Mouse (Mus musculus): ENCODE measurements around the gene Matk. TPM values are rescaled to one million over a fixed set of nuclear protein-coding genes. Genes with fewer than 3 reads are reported as not detected.

The Matk gene
- total RNA-seq, 1 experiment from 2014 or later: 27.9 TPM

GRCm38 (mm10) chr10:81306837-81307682 is 54.3 kb downstream of the Matk start:
- ATAC-seq (replicated peaks in 1 of 2; ENCODE audit: insufficient read depth in 1 of 2, low FRiP score in 2 of 2, low TSS enrichment in 1 of 2, low read depth in 1 of 2, poor library complexity in 2 of 2, severe bottlenecking in 2 of 2): no peak

GRCm38 (mm10) chr10:81309571-81309970 is 56.8 kb downstream of the Matk start:
- ATAC-seq (replicated peaks in 1 of 2; ENCODE audit: insufficient read depth in 1 of 2, low FRiP score in 2 of 2, low TSS enrichment in 1 of 2, low read depth in 1 of 2, poor library complexity in 2 of 2, severe bottlenecking in 2 of 2): no peak

Other genes with a start within 250 kb of the Matk start
- gene Gng7, start 238.0 kb upstream of the Matk start, total RNA-seq (2017): 0.50 and 0.75 TPM in 2 replicates
- gene Diras1, start 227.3 kb upstream of the Matk start, total RNA-seq (2017): not detected in 2 replicates
- gene Slc39a3, start 215.5 kb upstream of the Matk start, total RNA-seq (2017): 6.9 and 7.2 TPM in 2 replicates
- gene Sgta, start 192.8 kb upstream of the Matk start, total RNA-seq (2017): 34.3 and 39.1 TPM in 2 replicates
- 22.6 and 24.8 TPM in 2 replicates for gene Thop1, start 182.9 kb upstream of the Matk start, total RNA-seq (2017)
- gene Creb3l3, start 154.1 kb upstream of the Matk start, total RNA-seq (2017): 1.4 TPM in 1 of 2 replicates, not detected in the other
- gene Map2k2, start 147.0 kb upstream of the Matk start, total RNA-seq (2017): 29.8 and 55.8 TPM in 2 replicates
- 7.4 and 13.0 TPM in 2 replicates for gene Zbtb7a, start 117.7 kb upstream of the Matk start, total RNA-seq (2017)
- gene Pias4, start 85.0 kb upstream of the Matk start, total RNA-seq (2017): 7.3 and 8.7 TPM in 2 replicates
- gene Eef2, start 76.3 kb upstream of the Matk start, total RNA-seq (2017): 1,714 and 1,773 TPM in 2 replicates
- 29.9 and 30.6 TPM in 2 replicates for gene Dapk3, start 69.9 kb upstream of the Matk start, total RNA-seq (2017)
- not detected in 2 replicates for gene 4930442H23Rik, start 69.1 kb upstream of the Matk start, total RNA-seq (2017)
- not detected in 2 replicates for gene Nmrk2, start 50.9 kb upstream of the Matk start, total RNA-seq (2017)
- not detected in 2 replicates for gene Atcay, start 22.1 kb upstream of the Matk start, total RNA-seq (2017)
- gene Zfr2, start 19.8 kb upstream of the Matk start, total RNA-seq (2017): 0.65 and 6.8 TPM in 2 replicates
- 125 and 132 TPM in 2 replicates for gene Mrpl54, start 14.0 kb downstream of the Matk start, total RNA-seq (2017)
- gene Apba3, start 14.0 kb downstream of the Matk start, total RNA-seq (2017): 10.5 and 21.6 TPM in 2 replicates
- gene Tjp3, start 38.6 kb downstream of the Matk start, total RNA-seq (2017): 4.6 and 10.4 TPM in 2 replicates
- gene Pip5k1c, start 40.0 kb downstream of the Matk start, total RNA-seq (2017): 48.8 and 67.1 TPM in 2 replicates
- 25.7 and 33.1 TPM in 2 replicates for gene Cactin, start 68.2 kb downstream of the Matk start, total RNA-seq (2017)
- gene Tbxa2r, start 75.8 kb downstream of the Matk start, total RNA-seq (2017): 3.0 and 4.6 TPM in 2 replicates
- 0.10 and 0.56 TPM in 2 replicates for gene Gipc3, start 90.3 kb downstream of the Matk start, total RNA-seq (2017)
- gene Hmg20b, start 97.5 kb downstream of the Matk start, total RNA-seq (2017): 25.6 and 37.4 TPM in 2 replicates
- 10.4 and 16.9 TPM in 2 replicates for gene Mfsd12, start 104.6 kb downstream of the Matk start, total RNA-seq (2017)
- 1.1 and 3.3 TPM in 2 replicates for gene 4930404N11Rik, start 112.9 kb downstream of the Matk start, total RNA-seq (2017)
- gene Fzr1, start 125.6 kb downstream of the Matk start, total RNA-seq (2017): 11.6 and 17.2 TPM in 2 replicates
- 13.2 and 15.3 TPM in 2 replicates for gene Dohh, start 131.5 kb downstream of the Matk start, total RNA-seq (2017)
- gene Gm48551, start 131.5 kb downstream of the Matk start, total RNA-seq (2017): 6.9 TPM in 1 of 2 replicates, not detected in the other
- gene Gm48552, start 136.1 kb downstream of the Matk start, total RNA-seq (2017): not detected in 2 replicates
- gene Smim24, start 140.1 kb downstream of the Matk start, total RNA-seq (2017): 17.4 and 20.4 TPM in 2 replicates
- 10.8 and 12.1 TPM in 2 replicates for gene Nfic, start 202.7 kb downstream of the Matk start, total RNA-seq (2017)
- 0.60 TPM in 1 of 2 replicates, not detected in the other for gene Celf5, start 229.8 kb downstream of the Matk start, total RNA-seq (2017)
- 39.1 and 41.4 TPM in 2 replicates for gene Ncln, start 243.5 kb downstream of the Matk start, total RNA-seq (2017)
- 14.0 and 21.4 TPM in 2 replicates for gene S1pr4, start 247.2 kb downstream of the Matk start, total RNA-seq (2017)

Data from hematopoietic stem cell, adult 5-6 weeks (primary cell).